In the genomic region with DNA sequence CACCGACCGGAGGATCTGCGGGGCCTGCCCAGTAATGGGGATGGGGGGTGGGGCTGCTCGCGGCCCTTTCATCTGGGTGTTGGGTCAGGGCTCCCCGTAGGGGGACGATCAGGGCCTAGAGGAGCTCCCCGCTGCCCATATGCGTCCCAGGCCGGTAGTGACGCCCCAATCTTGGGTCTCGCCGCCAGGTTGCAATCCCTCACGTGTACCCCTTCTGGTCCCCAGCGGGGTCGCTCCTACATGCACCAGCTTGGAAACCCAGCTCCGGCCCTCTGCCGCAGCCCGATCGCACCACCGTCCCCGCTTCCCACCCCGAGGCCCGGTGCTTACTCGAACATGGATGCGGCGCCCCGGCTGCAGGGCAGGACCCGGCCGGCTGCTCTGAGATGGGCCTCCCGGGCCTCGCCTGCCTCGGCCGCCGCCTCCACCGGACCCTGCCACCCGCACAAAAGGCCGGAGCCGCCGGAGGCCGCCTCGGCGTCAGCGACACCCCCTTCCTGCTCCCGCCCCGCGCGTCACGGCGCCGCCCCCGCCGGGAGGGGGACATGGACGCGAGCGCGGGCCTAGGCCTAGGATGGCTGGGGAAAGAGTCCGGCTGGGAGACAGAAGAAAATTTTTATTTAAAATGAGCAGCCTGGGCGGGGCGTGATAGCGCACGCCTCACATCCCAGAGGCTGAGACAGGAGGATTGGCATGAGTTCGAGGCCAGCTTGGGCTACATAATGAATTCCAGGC, we compare ENCODE assay signal across 8 mouse cellular contexts. TPM values are rescaled to one million over a fixed set of nuclear protein-coding genes. Genes with fewer than 3 reads are reported as not detected.
DNase-seq lines count a peak whose midpoint lies in the region; ATAC-seq lines count a peak whose summit lies in the region.

No protein-coding gene starts in this region.

- ATAC-seq in hindbrain, embryonic 14.5 days (ENCODE audit: low FRiP score) = peak; percentile 87

- no peaks in the 10 kb centered on the region for H3K27me3 ChIP-seq in hindbrain, embryonic 14.5 days (ENCODE audit: control insufficient read depth, insufficient read depth, low read length)

- H3K36me3 ChIP-seq in hindbrain, embryonic 14.5 days (replicated peaks; ENCODE audit: control insufficient read depth, insufficient read depth) = no peaks in the 10 kb centered on the region

- peak overlapping the region; percentile 96 for H3K9ac ChIP-seq in hindbrain, embryonic 14.5 days

- peak overlapping the region; percentile 99 for H3K27ac ChIP-seq in hindbrain, embryonic 14.5 days

- peak overlapping the region; percentile 92 for H3K4me3 ChIP-seq in hindbrain, embryonic 14.5 days (replicated peaks; ENCODE audit: low read length)

- H3K4me1 ChIP-seq in hindbrain, embryonic 14.5 days (replicated peaks; ENCODE audit: control insufficient read depth, insufficient read depth, low read length) = peaks cover 35% of the 10 kb centered on the region

- WGBS in hindbrain, embryonic 14.5 days = under 1% methylated on average over 63 of the region's 63 CpGs

- peak overlapping the region; percentile 90 for H3K4me2 ChIP-seq in hindbrain, embryonic 14.5 days (replicated peaks)

- peak; percentile 95 for DNase-seq in NIH3T3 (ENCODE audit: low read depth)
- peak; percentile 88 to 92 for DNase-seq in cerebellum, postnatal 14 days
- DNase-seq in frontal cortex, postnatal 36 days (ENCODE audit: low spot score in 2 of 2) = peak; percentile 88 to 89
- DNase-seq in hindbrain, embryonic 14.5 days (ENCODE audit: low spot score) = peak; percentile 87
- peak; percentile 85 to 89 for DNase-seq in left cerebral cortex, adult 18-20 months (ENCODE audit: low spot score in 2 of 2)
- peak; percentile 92 for DNase-seq in lung, postnatal 36 days
- DNase-seq in retina, postnatal 1 day = peak; percentile 90
- peak; percentile 88 to 91 for DNase-seq in thymus, postnatal 36 days

- no peaks in the 10 kb centered on the region for H3K9me3 ChIP-seq in hindbrain, embryonic 14.5 days (ENCODE audit: control insufficient read depth, low read length)

RNA-seq across cellular contexts. Expression of a gene that starts 5.0 kb away (rescaled TPM):
- polyA plus RNA-seq in hindbrain, embryonic 14.5 days (2014; fragmentation: Nextera tagmentation; extraction: Ambion mirVana) = 191 and 198 TPM in 2 replicates
- 100 to 1,000 TPM; 105 to 106 TPM for total RNA-seq in left cerebral cortex, adult 18-20 months (2021)

RNA-seq across cellular contexts. Expression of a gene that starts 23.9 kb away (rescaled TPM):
- 13.0 and 18.3 TPM in 2 replicates for polyA plus RNA-seq in hindbrain, embryonic 14.5 days (2014; fragmentation: Nextera tagmentation; extraction: Ambion mirVana)
- total RNA-seq in left cerebral cortex, adult 18-20 months (2021) = 100 to 1,000 TPM; 805 to 862 TPM

RNA-seq across cellular contexts. Expression of a gene that starts 35.6 kb away (rescaled TPM):
- 0.55 and 0.67 TPM in 2 replicates for polyA plus RNA-seq in hindbrain, embryonic 14.5 days (2014; fragmentation: Nextera tagmentation; extraction: Ambion mirVana)
- total RNA-seq in left cerebral cortex, adult 18-20 months (2021) = 1 to 10 TPM; 4.6 to 4.8 TPM

Comparison
In these comparisons a context has a peak if more than half of its experiments do, and no peak if none do; other contexts are left out.
1. Peak in every context shown above with its lines: DNase-seq, ATAC-seq, H3K4me3 ChIP-seq and H3K27ac ChIP-seq.